Mouse (Mus musculus) neutrophil, adult 5-6 weeks (primary cell): ENCODE measurements around the gene Efna3. TPM values are rescaled to one million over a fixed set of nuclear protein-coding genes. Genes with fewer than 3 reads are reported as not detected.

Source experiments
- ATAC-seq: fragments of 151-379, 151-347 bp; 2 replicates; pipeline ENCODE4 v1.8.0; 2017; ENCODE audit warnings: mild to moderate bottlenecking, moderate TSS enrichment; ENCODE audit not compliant: insufficient number of reproducible peaks, poor library complexity, low FRiP score, severe bottlenecking; ENCODE audit errors: extremely low read depth
- total RNA-seq: library from RNA; stranded (forward); fragments of 200-1000 nt; gene quantifications from 2 replicates; pipeline ENCODE4 v1.2.3, GENCODE M21; 2017

Gene Efna3
- total RNA-seq, 1 experiment from 2014 or later: not detected

DNA sequence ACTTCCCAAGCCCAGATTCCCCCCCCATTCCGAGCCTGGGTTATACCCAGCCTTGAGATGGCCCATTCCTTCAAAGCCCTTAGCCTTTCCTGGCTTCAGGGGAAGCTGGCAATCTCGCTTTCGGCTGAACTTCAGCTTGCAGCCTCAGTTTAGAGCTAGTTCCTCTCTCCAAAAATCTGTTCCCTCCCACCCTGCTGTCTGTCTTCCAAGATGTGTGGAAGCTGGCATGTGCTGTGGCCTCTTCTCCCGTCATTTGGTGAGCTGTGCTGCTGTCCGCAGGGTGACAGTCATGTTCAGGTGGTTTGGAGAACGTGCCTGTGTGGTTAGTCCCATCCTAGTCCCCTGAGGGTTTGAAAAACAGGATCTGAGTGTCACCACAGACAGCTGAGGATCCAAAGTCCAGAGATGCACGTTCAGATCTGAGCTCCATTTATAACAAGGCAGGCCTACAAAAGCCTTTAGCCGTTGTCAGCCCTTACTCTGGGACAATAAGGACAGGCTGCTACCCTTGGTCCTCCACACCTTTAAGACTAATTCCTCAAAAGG lies 27.0 kb downstream of the Efna3 start:
- ATAC-seq: no peak

- ATAC-seq: no peak
These were observed 28.6 kb downstream of the Efna3 start for GRCm38 (mm10) chr3:89294195-89294594.

GRCm38 (mm10) chr3:89293247-89293918 lies 29.4 kb downstream of the Efna3 start:
- no peak for ATAC-seq

DNA sequence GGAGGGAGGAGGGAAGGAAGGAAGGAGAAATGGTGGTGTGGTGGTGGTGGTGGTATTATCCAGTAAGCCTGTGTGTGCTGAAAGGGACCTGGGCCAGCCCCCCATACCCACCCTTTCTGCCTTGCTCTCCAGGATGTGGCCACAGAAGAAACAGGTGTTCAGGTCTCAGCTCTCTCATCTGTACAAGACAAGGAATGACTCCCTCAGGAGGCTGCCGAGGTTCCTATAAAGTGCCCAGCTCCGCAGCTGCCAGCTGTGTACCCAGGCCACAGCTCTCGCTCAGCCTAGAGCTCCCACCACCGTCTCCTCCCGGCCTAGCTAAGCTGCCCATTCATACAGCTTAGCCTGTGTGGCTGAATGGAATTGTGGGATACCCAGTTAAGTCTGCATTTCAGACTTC lies 30.5 kb downstream of the Efna3 start:
- ATAC-seq: no peak

DNA sequence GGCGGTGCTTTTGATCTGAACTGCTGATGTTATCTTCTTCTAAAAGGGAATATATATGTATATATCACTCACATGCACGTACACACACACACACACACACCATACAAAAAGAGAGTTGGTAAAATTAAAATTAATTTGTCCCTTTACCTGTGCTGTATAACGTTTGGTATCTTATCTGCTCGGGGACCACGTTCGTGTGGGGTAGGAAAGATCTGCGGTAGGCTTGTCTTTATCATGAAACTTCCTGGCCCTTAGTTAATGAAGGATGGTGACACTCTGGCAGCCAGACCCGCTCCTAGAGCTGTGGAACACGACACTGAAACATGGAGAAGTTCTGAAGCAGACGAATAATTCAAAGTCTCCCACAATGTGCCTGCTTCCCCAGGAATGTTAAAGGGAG lies 30.9 kb downstream of the Efna3 start:
- ATAC-seq: no peak

GRCm38 (mm10) chr3:89288503-89288928 lies 34.2 kb downstream of the Efna3 start:
- ATAC-seq: no peak

GRCm38 (mm10) chr3:89287286-89287685 lies 35.5 kb downstream of the Efna3 start:
- no peak for ATAC-seq

- no peak for ATAC-seq
These were observed 37.2 kb downstream of the Efna3 start for GRCm38 (mm10) chr3:89285526-89285925.

- ATAC-seq: no peak
These were observed 38.5 kb downstream of the Efna3 start for GRCm38 (mm10) chr3:89284261-89284660.

DNA sequence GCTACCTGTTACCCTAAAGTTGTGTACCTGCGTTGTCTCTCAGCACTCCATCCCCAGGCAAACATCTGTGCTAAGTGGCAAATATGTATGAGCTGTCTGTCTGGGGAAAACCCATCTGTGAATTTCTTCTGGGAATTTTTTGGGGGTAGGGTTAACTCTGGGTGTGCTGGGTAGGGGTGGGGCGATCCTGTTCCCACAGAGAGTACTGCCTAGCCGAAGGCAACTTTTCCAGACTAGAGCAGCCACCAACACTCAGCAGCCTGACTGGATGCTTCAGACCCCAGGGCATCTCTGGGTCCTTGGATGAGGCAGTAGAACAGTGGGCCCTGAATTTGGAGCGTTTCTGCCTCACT lies 40.5 kb downstream of the Efna3 start:
- no peak for ATAC-seq

GRCm38 (mm10) chr3:89281579-89282290 lies 41.0 kb downstream of the Efna3 start:
- ATAC-seq: peak; percentile 66

- ATAC-seq: no peak
These were observed 41.9 kb downstream of the Efna3 start, which contains the start of gene Efna1 for GRCm38 (mm10) chr3:89280606-89281511. Gene Efna1, minus strand, starts transcription at chr3:89281142.

DNA sequence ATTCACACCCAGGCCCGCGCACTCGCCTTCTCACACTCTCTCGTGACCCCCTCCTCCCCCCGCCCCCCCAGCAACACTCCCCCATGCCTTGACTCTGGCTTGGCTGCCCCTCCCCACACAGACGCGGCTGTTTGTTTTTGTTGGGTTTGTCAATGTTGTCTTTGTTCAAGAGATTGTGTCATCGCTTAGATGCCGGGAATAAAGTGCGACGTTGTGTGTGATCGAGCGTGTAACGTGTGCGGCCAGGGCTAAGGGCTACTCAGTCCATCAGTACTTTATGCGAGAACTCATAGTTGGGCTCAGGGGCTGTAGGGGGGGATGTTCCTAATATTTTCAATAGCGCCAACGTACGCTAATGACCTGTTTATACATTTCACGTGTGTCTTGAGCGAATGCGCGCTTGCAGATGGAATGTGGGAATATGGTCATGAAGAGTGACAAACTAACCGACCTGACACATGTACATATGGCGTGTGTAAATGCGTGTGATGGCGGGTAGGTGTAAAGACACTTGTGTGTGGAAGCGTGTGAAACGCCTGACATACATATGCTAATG lies 42.6 kb downstream of the Efna3 start:
- ATAC-seq: no peak

GRCm38 (mm10) chr3:89279153-89279890 lies 43.4 kb downstream of the Efna3 start:
- peak; percentile 22; the same call in 1 of the 2 replicates for ATAC-seq

DNA sequence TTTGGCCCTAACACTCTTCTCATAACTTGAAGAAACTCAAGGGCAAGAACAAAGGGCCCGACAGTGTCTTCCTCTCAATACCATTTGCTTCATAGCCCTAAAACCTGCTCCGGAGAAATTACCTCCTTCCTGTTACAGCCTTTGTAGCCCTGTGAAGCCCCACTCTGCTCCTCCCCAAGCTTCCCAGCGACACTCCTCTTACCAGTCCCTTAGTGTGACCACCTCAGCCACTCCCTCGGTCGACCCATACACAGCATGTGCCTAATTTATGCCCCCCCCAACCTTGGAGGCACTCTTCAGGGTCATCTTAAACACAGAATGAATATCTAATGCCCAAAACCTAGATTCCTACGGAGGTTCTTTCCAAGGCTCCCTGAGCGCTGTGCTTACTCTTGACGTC lies 44.1 kb downstream of the Efna3 start:
- no peak for ATAC-seq

DNA sequence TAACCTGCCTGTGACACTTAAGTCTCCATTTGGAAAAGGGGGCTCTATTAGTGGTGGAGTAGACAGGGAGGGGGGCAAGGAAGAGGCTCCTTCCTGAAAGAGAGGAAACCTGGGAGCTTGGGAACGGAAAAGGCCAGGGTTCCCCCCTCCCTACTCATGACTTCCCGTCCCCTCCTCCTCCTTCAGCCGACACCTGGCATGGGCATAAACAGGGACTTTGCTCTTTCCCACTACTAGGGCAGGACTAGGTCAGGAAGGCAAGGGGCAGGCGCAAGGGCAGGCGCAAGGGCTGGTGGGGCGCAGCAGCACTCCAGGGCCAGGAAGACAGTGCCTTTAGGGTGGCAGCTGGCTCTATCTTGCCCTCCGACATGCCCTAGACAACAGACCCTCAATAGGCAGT lies 44.7 kb downstream of the Efna3 start:
- ATAC-seq: no peak

- no peak for ATAC-seq
These were observed 45.3 kb downstream of the Efna3 start for GRCm38 (mm10) chr3:89277281-89278021.

DNA sequence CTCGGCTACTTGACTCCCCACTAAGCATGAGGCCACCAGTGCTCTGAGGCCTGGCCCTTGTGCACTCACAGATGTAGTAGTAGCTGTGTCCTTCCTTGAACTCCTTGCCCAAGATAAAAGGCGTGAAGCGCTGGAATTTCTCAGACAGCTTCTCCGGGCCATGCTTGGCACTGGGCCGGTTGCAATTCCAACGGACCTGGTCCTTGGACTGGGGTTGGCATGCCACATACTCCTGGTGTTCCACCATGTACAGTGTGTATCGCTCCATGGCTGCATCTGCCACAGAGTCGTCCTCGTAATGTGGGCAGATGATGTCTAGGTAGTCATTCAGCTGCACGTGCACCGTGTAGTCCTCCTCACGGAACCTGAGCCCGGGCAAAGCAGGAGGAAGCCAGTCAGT lies 46.7 kb downstream of the Efna3 start:
- no peak for ATAC-seq
